Mouse (Mus musculus) ES-E14 (cell line): Measurements from ENCODE around the gene Cfap69.

Experiments
- CHD2 ChIP-seq: IDR thresholded peaks from 2 replicates; pipeline ENCODE4 v1.6.1; 2014; ENCODE audit warnings: mild to moderate bottlenecking, low read depth, low read length, inconsistent platforms
- HCFC1 ChIP-seq: IDR thresholded peaks from 2 replicates; pipeline ENCODE4 v1.6.1; 2012; ENCODE audit warnings: low read length, inconsistent platforms, borderline replicate concordance; ENCODE audit not compliant: insufficient read depth
- MAFK ChIP-seq: IDR thresholded peaks from 2 replicates; pipeline ENCODE4 v1.6.1; 2014; ENCODE audit warnings: mild to moderate bottlenecking, low read depth, low read length, inconsistent platforms; ENCODE audit not compliant: insufficient read depth

DNA sequence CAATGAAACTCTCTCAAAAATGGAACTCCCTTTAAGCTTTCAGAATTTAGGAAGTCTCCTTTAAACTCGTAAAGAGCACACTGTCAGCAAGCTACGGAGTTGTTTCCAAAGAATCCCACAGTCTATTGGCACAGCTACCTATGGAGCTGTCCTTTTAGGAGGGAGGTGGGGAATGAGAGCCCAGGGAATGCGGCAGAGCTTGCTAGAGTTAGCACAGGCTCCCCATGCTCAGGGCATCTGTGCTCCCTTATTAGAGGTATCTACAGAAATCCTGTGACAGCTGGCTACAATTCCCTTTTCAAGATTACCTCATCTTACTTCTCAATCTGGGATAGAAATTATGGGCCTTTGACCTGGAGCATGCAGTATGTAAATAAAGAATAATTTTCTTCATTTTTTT lies 53.5 kb downstream of the Cfap69 start:
- TF ChIP-seq MAFK (no peak), CHD2 (no peak), HCFC1 (no peak)
